Mouse (Mus musculus) left cerebral cortex, adult 9 months (tissue): ENCODE measurements around the gene Rasa4.
"Not testable (repeated sequence)": the region's sequence is repeated elsewhere in the genome, so short reads cannot be mapped to it uniquely, and the experiment has no call there.

Experiments used
- DNase-seq, 2 experiments: peaks; one replicate each; pipeline ENCODE4 v3.0.0; 2022; ENCODE audit warnings: low spot score in 2 of 2

Rasa4 gene

DNA sequence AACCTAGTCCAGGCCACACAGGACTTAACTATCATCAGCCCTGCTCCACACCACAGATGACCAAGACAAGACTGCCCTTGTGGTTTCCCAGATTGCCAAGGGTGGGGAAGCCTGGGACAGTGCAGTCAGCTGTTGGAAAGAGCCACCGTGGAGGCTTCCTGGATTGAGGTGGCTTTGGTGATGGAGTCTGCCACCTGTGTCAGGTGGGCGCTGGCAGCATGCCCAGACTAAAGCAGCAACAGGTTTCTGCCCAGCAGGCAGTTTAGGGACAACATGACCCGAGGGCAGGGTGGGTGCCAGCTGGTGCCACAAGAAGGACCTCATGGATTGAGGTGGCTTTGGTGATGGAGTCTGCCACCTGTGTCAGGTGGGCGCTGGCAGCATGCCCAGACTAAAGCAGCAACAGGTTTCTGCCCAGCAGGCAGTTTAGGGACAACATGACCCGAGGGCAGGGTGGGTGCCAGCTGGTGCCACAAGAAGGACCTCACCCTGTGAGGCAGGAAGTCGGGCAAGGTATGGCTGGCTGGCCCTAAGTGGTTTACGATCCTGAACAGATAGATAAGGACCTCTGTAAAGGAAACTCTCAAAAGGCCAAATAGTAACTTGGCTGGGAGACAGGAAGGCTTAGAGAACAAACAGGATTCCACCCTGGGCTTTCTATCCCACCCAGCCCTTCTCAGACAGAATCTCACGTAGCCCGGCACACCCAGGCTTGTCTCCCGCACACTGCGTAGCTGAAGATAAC, 17.1 kb upstream of the Rasa4 start:
- not testable (repeated sequence) for DNase-seq

DNA sequence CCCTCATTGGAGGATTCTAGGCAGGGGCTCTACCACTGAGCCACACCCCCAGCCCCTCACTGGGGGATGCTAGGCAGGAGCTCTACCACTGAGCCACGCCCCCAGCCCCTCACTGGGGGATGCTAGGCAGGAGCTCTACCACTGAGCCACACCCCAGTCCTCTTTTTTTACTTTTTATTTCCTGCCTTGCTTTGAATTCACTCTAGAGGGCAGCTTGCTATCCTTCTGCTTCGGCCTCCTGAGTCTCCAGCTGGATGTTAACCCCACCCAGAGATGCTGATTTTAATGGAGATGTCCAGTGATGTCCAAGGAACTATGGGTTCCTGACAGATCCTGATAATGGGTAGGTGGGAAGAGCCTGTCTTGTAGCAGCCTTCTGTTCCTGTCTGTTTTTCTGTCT, 14.3 kb upstream of the Rasa4 start:
- DNase-seq = no peak

DNA sequence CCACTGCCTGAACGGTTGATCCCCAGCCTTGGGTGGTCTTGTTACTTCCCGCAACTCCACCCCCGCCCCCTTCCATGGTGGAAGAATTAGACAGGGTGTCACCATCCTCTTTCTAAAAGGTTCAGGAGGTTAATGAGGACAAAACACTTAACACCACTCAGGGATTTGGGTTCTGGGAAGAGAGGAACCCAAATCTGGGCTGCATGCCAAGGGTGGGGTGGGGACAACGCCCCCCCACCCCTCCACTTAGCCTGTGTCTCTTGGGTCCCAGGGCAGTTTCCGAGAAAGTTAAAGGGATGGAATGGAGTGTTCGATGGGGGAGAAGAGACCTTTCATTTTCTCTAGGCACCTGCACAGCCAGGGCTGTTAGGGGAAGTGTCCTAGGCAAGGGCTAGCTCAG, 10.7 kb upstream of the Rasa4 start:
- DNase-seq = no peak

- DNase-seq = no peak
These were observed 10.2 kb upstream of the Rasa4 start for GRCm38 (mm10) chr5:136073526-136073925.

GRCm38 (mm10) chr5:136075076-136075475, 8.6 kb upstream of the Rasa4 start:
- DNase-seq = no peak

- no peak for DNase-seq
These were observed 7.4 kb upstream of the Rasa4 start for GRCm38 (mm10) chr5:136076284-136076683.

DNA sequence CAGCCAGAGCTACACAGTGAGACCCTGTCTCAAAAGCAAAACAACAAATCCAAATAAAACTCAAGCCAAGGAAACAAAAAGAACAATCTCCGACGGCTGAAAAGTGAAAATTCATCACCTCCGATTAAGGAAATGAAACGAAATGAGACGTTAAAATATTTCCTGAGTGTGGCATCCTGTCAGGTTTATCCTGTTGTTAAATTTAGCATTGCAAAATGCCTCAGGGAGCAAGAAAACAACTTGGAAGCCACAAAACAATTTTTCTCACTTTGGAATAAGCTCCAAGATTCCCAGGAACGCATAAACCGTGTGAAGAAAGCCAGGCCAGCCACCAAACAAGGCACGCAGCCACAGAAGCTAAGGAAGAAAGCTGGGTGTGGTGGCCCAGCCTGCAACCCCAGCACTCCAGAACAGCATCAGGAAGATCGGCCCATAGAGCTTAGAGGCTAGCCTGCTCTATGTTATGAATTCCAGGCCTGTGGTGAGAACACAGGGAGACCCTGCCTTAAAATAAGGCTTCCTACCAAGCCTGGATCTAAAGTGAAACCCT, 6.6 kb upstream of the Rasa4 start:
- no peak for DNase-seq

- no peak for DNase-seq
These were observed 5.6 kb upstream of the Rasa4 start for GRCm38 (mm10) chr5:136078136-136078535.

DNA sequence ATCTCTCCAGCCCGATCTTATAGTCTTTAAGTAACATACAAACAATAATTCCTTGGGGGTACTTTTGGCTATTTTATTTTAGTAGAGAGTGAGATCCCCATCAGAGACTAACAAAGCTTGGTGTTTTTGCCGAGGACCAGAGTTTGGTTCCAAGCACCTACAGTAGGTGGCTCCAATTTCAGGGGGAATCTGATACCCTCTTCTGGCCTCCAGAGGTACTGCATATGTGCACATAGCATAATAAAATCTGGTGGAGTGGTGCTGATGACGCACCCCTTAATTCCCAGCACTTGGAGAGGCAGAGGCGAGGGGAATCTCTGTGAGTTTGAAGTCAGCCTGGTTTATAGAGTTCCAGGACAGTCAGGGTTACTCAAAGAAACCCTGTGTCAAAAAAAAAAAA, 1.4 kb upstream of the Rasa4 start:
- DNase-seq = no peak

DNA sequence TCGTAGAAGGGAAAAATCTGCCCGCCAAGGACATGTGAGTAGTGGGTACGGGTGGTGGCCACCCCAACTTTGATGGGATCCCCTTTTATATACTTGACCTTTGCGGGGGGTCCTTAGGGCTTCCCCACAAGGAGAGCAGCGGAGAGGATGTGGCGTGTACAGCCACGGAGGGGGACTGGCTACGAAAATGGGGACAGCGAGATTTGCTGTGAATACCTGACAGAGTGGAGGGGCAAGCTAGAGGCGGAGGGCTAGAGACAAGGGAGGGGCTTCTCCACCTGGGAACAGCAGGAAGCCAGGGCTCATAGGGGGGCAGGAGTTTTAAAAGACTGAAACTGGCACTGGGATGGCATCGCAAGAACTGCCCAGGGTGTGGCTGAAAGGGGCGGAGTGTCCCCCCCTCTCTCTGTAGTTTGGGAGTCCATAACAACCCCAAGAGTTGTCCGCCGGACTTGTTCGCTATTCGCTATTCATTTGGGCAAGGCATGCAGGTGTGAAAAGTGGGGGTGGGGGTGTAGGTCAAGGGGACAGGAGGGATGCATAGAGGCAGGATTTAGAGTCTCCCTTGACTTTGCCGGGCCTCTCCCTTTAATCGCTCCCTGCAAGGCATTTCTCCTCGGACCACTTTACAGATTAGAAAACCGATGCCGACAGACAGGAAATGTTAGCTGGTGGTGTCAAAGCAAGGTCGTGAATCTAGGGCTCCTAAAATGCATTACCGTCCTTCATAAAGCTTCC, 597 bp downstream of the Rasa4 start:
- no peak for DNase-seq

GRCm38 (mm10) chr5:136084891-136085651, 1.4 kb downstream of the Rasa4 start:
- no peak for DNase-seq

DNA sequence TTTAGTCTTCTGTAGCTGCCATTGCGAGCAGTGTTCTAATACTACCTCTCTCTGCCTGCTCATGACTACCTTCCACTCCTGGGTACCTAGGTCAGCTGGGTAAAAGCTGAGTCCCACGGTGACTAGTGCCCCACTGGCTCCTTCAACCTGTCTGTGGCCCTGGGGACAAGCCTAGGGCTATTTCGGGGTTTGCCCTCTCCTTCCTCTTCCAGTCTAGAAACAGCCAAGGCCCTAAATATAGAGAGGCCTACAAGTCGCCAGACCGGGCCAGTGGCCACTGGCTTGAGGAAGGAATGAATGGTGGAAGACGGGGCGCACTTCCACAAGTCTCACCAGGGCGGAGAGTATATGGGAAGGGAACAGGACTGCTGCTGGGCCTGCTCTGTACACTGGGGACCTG, 2.6 kb downstream of the Rasa4 start:
- no peak for DNase-seq

- DNase-seq = no peak
These were observed 5.3 kb downstream of the Rasa4 start for GRCm38 (mm10) chr5:136088821-136089575.

DNA sequence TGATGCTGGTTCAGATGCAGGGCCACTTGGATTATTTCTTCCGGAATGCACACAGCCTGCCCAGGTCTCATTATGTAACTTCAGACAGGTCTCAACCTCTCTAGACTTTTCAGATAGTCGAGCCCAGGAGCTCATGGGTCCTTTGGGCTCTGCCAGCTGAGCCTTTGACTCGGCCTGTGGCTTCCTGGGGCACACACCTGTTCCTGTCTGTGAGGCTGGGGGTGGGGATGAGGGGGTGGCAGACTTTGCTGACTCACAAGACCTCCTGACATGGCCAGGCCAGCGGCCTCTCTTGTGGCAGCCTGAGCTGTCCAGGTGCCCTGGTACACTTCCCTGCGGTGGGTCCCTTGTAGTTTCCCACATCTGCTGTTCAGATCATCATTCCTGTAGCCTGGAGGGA, 8.2 kb downstream of the Rasa4 start:
- DNase-seq = no peak

DNA sequence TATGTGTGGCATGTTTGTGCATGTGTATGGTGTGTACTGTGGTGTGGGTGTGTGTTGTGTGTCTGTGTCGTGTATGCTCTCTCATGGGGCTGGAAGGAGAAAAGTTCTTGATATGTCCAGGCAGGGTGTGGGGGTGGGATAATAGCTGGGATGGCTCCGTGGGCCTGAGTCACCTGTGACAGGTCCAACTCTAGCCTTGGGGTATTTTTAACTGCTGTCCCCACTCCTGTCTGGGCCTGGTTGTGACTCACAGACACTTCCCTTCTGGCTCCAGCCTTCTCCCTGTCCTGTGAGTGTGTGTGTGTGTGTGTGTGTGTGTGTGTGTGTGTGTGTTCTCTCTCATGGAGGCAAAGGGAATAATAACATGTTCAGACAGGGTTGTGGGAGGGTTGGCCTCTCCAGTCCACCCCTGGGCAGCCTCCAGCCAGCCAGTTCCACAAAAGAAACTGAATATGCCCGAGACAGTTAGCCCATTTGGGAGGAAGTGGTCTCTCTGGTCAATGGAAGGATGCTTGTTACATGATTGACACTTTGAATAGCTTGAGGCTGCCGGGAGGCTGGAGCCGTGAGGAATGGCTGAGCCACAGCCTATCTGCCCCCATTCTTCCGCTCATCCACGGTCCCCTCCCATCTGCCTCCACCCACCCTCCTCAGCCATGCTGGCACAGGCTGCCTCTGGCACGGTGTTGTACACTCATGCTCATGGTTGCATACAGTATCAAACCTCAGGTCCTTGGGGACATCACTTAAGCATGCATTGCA, 10.7 kb downstream of the Rasa4 start:
- DNase-seq = no peak

DNA sequence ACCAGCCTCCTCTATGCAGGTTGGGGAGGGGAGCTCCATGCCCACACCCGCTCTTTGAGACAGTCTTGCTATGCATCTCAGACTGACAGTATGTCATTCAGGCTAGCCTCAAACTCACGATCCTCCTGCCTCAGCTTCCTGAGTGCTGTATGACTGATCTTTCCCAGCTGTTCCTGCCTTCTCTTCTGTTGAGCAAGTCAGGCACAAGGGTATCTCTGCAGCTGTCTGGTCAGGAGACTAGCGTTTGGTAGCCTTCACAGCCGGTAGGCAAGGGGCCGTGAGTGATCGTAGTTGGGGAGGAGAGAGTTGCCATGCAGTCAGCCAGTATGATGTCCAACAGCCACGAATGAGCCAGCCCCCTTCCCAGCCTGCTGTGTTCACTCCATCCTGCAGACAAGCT, 11.4 kb downstream of the Rasa4 start:
- DNase-seq = no peak

DNA sequence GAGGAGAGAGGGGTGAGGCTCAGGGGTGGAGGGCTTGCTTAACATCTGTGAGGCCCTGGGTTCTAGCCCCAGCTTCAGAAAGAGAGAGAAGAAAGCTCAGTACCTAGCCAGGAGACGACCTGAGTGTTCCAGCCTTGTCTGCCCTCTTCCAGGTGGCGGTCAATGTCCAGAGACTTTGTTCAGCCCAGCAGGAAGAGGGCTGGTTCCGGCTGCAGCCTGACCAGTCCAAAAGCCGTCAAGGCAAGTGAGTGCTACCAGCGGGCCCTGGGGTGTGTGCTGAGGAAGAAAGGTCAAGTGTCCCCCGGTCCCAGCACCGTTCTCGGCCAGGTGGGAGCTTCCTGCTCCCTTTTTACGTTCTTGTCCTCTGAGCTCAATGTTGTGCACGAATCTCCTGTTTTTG, 14.8 kb downstream of the Rasa4 start:
- DNase-seq = no peak

GRCm38 (mm10) chr5:136102099-136102820, 18.5 kb downstream of the Rasa4 start:
- peak; percentile 36 to 63 for DNase-seq

GRCm38 (mm10) chr5:136104511-136104910, 20.8 kb downstream of the Rasa4 start:
- DNase-seq = no peak

GRCm38 (mm10) chr5:136108486-136108885, 24.8 kb downstream of the Rasa4 start:
- DNase-seq = no peak
